ENCODE assay signal across 10 mouse cellular contexts in the genomic region with DNA sequence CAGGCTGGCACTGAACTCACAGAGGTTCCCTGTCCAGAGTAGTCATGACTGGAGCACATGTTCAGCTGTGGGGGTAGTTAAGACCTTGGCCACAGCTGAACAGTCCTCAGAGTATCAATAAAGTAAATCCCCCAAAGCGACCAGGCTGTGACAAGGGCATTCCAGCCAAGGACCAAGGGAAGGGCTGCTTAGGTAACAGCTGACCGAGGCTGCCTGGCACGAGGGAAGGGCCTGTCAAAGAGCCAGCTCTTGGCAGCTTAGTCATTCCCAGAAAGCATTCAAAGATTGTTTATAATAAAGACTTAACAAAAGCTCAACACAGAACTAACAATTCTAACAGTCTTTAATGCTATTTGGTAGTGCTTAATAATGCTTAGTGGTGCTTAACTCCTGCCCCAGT. TPM values are rescaled to one million over a fixed set of nuclear protein-coding genes. Genes with fewer than 3 reads are reported as not detected.
DNase-seq lines count a peak whose midpoint lies in the region; ATAC-seq lines count a peak whose summit lies in the region.
"Had no signal": no experiment of that assay in that cellular context is flagged by ENCODE, and none has a peak within 500 bp of the region (broad histone marks: within the 10 kb centered on the region; RNA-seq: fewer than 3 reads in every experiment).

No protein-coding gene starts in this region.

- no peak for ATAC-seq in megakaryocyte, adult 5-6 weeks (ENCODE audit: poor library complexity, severe bottlenecking)
- ATAC-seq: forebrain, embryonic 15.5 days; midbrain, embryonic 15.5 days had no signal

- intact Hi-C loops in heart, postnatal 10 days (cut with DNase I) = no loop called here

- peak; percentile 50 to 55 for DNase-seq in heart, postnatal 10 days
- no peak for DNase-seq in heart, adult 8-10 months (ENCODE audit: low spot score)
- DNase-seq in Muller cell, postnatal 12 days (ENCODE audit: inconsistent ontology term) = peak; percentile 84
- peak; percentile 80 for DNase-seq in adrenal gland, postnatal 25 days
- DNase-seq in lung, postnatal 14 days = peak; percentile 76
- DNase-seq in right cerebral cortex, postnatal 36 days (ENCODE audit: low spot score in 2 of 2) = no peak
- DNase-seq in yolk sac, embryonic 10.5 days (ENCODE audit: low spot score) = no peak

RNA-seq across cellular contexts. Expression of a gene that starts 22.7 kb away (rescaled TPM):
- 1 to 10 TPM; 8.1 to 9.1 TPM for total RNA-seq in heart, postnatal 10 days (2021)
- total RNA-seq in heart, adult 8-10 months (2022) = 1 to 10 TPM; 2.2 to 3.6 (median 3.1) TPM
- total RNA-seq in adrenal gland, postnatal 25 days (2021) = 5.6 and 8.3 TPM in 2 replicates
- 7.7 and 7.8 TPM in 2 replicates for total RNA-seq in megakaryocyte, adult 5-6 weeks (2015)
- 8.4 and 12.0 TPM in 2 replicates for total RNA-seq in megakaryocyte, adult 5-6 weeks (2017)

Comparison
In these comparisons a context has a peak if more than half of its experiments do, and no peak if none do; other contexts are left out.
1. DNase-seq: peak in heart, postnatal 10 days (2 of 2), Muller cell, postnatal 12 days (single experiment), adrenal gland, postnatal 25 days (single experiment) and lung, postnatal 14 days (single experiment); none in heart, adult 8-10 months (single experiment), right cerebral cortex, postnatal 36 days (0 of 2) and yolk sac, embryonic 10.5 days (single experiment).